Mouse (Mus musculus) embryo, embryonic 10 days (tissue): ENCODE measurements around the gene Olfr857.
"Not testable (repeated sequence)": the region's sequence is repeated elsewhere in the genome, so short reads cannot be mapped to it uniquely, and the experiment has no call there.

Experiments used
- DNase-seq: peaks from one replicate; pipeline ENCODE4 v3.0.0-alpha.2; 2015; ENCODE audit warnings: low spot score

Olfr857 gene

DNA sequence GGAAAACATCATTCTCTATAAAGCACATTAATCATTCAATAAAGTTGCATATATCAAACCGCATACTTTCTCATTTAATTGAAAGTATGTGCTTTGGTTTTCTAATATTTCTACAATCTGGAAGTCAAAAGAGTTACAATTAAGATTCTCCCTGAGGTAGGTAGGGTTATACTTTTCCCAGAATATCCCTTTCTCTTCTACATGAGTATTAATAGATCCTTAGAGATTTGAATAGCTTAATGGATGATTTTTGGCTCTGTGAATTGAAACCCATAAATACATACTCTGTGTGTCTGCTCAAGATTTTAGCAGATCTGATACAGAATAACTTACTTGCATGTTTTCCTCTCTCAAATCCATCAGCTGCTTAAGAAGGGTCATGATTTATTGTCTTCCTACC, at the start of gene Olfr857:
Olfr857 (plus strand) TSS at position 301 of the 400 bp plus-strand sequence.
- no peak for DNase-seq

DNA sequence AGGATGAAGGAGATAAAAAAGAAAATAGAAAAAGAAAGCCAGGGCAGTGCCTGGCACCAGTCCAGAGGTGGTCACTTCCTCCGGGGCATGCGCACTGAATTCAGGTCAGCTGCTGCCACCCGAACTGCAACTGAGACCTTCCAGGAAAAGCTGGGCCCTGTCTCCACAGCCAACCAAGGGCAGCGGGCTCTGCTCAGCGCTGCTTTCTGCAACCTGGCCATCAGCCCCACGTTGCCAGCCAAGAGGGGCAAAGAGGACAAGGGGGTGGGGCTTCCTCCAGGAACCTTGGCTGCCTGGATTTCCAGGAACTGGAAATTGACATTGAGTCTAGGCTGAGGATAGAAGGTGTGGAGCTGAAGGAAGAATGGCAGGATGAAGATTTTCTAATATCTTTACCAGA, 19.0 kb upstream of the Olfr857 start:
- DNase-seq: no peak

DNA sequence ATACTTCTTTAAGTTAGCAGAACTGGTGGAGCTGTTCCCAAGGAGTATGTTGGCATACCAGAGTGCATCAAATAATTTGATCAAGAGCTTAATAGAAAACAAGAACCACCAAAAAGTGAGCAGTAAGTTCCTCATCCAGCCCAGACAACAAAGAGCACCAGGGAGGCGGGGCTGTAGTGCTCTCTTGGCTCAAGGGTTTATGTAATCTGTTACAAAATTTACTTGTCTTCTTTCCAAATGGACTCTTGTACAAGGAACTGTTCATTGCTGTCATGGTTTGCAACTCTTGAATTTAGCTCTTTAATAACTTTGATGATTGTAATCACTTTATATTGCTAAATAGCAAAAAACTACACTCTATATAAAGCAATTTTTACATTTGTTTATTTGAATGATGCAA, 17.8 kb upstream of the Olfr857 start:
- no peak for DNase-seq

DNA sequence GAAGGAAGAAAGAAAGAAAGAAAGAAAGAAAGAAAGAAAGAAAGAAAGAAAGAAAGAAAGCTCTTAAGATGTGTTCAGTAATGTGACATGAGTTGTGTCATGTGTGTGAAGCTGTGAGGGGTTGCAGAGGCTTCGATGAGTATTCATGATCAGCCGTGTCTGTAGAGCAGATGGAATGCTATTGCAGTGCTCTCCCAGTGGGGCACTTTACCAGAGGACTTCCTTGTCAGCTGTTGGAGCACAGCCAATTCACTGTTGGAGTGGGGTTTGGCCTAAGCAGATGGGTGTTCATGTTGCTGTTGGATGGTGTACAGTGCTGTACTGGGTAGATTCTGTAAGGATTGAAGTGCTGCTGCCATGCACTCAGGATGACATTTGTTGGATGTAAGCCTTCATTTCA, 16.8 kb upstream of the Olfr857 start:
- DNase-seq: no peak

DNA sequence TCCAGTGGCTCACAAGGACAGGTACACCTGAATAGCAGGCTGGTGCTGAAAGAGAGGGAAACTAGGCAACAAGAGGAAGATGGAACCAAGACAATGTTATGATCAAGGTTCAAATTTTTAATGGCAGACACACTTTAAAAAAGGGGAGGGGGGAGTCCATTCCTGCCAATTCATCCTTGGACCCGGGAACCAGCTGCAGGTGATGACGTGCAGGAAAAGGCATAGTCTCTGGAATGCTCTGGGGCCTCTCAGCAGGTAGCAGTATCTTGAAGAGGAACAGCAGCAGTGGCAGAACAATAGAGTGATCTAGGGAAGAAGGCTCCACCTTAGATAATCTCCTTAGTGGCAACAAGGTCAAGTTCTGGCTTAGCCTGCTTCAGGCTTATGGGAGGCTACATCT, 14.9 kb upstream of the Olfr857 start:
- DNase-seq: not testable (repeated sequence)

DNA sequence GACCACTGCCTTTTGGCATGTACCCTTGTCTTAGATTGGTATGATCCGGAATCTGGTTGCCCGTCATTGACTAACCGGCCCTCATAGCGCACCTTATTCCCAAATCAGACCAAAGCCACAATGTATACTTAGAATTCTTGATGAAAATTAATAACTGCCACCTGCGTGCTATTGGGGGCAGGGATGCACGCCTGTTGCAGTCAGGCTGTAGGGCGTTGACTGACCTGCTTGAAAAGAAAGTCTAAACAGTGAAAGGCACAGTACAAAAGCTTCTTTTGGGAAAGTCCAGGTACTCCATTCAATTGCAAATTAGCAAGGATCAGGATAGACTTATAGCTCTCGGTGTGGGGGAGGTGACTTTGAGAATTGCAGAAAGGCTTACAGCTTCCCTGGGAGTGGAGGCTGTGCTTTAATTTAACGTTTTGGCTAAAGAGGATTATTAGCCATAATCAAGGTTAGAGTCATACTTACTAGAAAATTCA, 14.3 kb upstream of the Olfr857 start:
- not testable (repeated sequence) for DNase-seq

DNA sequence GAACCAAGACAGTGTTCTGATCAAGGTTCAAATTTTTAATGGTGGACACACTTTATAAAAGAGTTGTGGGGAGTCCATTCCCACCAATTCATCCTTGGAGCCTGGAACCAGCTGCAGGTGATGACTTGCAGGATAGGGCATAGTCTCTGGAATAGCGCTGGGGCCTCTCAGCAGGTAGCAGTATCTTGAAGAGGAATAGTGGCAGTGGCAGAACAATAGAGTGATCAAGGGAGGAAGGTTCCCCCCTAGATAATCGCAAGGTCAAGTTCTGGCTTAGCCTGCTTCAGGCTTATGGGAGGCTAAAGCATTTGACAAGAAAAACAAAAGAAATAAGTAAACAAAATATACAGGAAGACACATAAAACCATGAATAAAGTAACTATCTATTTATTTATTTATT, 4.7 kb upstream of the Olfr857 start:
- DNase-seq: not testable (repeated sequence)
